Mouse (Mus musculus) forebrain, postnatal 0 days (tissue): ENCODE measurements around the gene Camta2. TPM values are rescaled to one million over a fixed set of nuclear protein-coding genes. Genes with fewer than 3 reads are reported as not detected.

Experiments used
- ATAC-seq: fragments of 200-750 bp; cut with Nextera tagmentation; 2 replicates; pipeline ENCODE4 v1.8.0; 2017; ENCODE audit warnings: mild to moderate bottlenecking, moderate library complexity
- DNase-seq: peaks from one replicate; pipeline ENCODE4 v3.0.0-alpha.2; 2015
- H3K27ac ChIP-seq: fragments of 300-500 bp; sonication (generic); 2 replicates; pipeline ENCODE4 v1.5.1; 2014; ENCODE audit warnings: low read depth, mild to moderate bottlenecking, antibody characterized with exemption, low read length, moderate library complexity, mixed read lengths
- H3K27me3 ChIP-seq: fragments of 300-500 bp; sonication (generic); 2 replicates; pipeline ENCODE4 v1.6.1; 2014; ENCODE audit warnings: mild to moderate bottlenecking, low read length, mixed read lengths; ENCODE audit not compliant: insufficient read depth
- H3K36me3 ChIP-seq: fragments of 300-500 bp; sonication (generic); 2 replicates; pipeline ENCODE4 v1.6.1; 2014; ENCODE audit warnings: mild to moderate bottlenecking, moderate library complexity; ENCODE audit not compliant: insufficient read depth
- H3K4me1 ChIP-seq: fragments of 300-500 bp; sonication (generic); 2 replicates; pipeline ENCODE4 v1.6.1; 2014; ENCODE audit warnings: antibody characterized with exemption; ENCODE audit not compliant: insufficient read depth
- H3K4me2 ChIP-seq: fragments of 300-500 bp; sonication (generic); 2 replicates; pipeline ENCODE4 v1.6.1; 2014; ENCODE audit warnings: low read depth, mild to moderate bottlenecking, moderate library complexity
- H3K4me3 ChIP-seq: fragments of 300-500 bp; sonication (generic); 2 replicates; pipeline ENCODE4 v1.5.1; 2014; ENCODE audit warnings: low read depth, low read length, mixed read lengths
- H3K9ac ChIP-seq: fragments of 300-500 bp; sonication (generic); 2 replicates; pipeline ENCODE4 v1.6.1; 2014; ENCODE audit warnings: mild to moderate bottlenecking
- H3K9me3 ChIP-seq: fragments of 300-500 bp; sonication (generic); 2 replicates; pipeline ENCODE4 v1.6.1; 2016; ENCODE audit warnings: low read length
- CTCF ChIP-seq: sonication (generic); IDR thresholded peaks from 2 replicates; pipeline ENCODE4 v1.5.1; 2016; ENCODE audit warnings: antibody characterized with exemption, control low read depth, low read depth
- WGBS: fragments of 180-500 bp; shearing (Covaris S2); extraction: QIAGEN DNeasy Blood & Tissue Kit; methylation state at CpG from one replicate; pipeline ENCODE4 v1.1.7; 2014; 5-methylcytosine and 5-hydroxymethylcytosine counted together
- polyA plus RNA-seq: library from polyadenylated mRNA; unstranded; fragments of >200 nt; fragmentation: Nextera tagmentation; extraction: Ambion mirVana; gene quantifications from 2 replicates; pipeline ENCODE4 v1.2.1, GENCODE M21; 2015
- total RNA-seq: library from RNA; depleted of rRNA; stranded (reverse); fragments of >200 nt; gene quantifications from 2 replicates; pipeline ENCODE4 v1.2.3, GENCODE M21; 2014

The Camta2 gene
- total and polyA plus RNA-seq, 2 experiments from 2014 or later = 17.3 to 17.7 TPM

DNA sequence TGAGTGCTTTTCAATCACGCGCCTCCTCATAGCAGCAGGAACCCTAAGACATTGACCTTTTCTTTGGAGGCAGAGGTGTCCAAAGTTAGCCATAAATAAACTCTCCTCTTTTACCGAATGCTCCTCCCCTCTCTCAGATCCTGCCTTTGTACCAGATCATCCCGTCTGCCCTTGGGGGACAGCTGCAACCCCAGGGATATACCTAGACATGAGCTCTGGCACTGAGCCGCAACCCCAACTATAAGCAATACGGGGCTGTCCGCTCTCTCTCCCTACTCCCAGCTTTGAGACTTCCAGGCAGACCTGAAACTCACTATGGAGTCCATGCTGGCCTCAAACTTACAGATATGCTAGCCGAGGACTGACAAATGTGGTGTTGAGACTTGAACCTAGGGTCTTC is 21.2 kb downstream of the Camta2 start:
- H3K9me3 ChIP-seq = no peaks in the 10 kb centered on the region
- TF ChIP-seq CTCF = no peak
- ATAC-seq (no peak), DNase-seq (no peak)
- H3K27me3 ChIP-seq = no peaks in the 10 kb centered on the region
- 97% methylated on average over 8 of the region's 8 CpGs for WGBS
- H3K4me3 ChIP-seq = no peak overlapping the region
- H3K36me3 ChIP-seq = peaks cover 39% of the 10 kb centered on the region
- H3K4me1 ChIP-seq = peaks cover 9% of the 10 kb centered on the region; the same call in 1 of the 2 replicates
- no peak overlapping the region for H3K27ac ChIP-seq
- H3K4me2 ChIP-seq = no peak overlapping the region
- H3K9ac ChIP-seq = no peak overlapping the region

DNA sequence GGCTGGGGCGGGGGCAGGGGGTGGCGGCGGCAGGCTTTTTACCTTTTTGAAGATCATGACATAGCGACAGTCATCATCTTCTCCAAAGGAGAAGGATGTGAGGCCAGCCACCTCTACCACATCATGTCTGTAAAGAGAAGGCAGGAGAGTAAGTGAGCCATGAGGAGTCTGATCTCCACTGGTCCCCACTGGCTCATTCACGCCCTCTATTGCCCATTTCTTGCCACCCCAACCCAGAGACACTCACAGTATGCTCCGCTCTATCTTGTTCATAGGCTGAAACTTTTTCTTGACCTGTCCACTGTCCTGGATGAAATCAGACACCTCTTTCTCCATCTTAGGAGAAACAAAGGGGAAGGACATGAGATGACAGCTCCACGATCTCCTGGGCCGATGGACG is 23.2 kb downstream of the Camta2 start:
- Histone ChIP-seq H3K36me3 (peaks cover 33% of the 10 kb centered on the region), H3K27me3 (no peaks in the 10 kb centered on the region), H3K27ac (no peak overlapping the region), H3K4me2 (no peak overlapping the region), H3K4me1 (no peaks in the 10 kb centered on the region), H3K9me3 (no peaks in the 10 kb centered on the region), H3K4me3 (no peak overlapping the region), H3K9ac (no peak overlapping the region)
- TF ChIP-seq CTCF = no peak
- DNase-seq (no peak), ATAC-seq (no peak)
- 93% methylated on average over 9 of the region's 9 CpGs for WGBS

DNA sequence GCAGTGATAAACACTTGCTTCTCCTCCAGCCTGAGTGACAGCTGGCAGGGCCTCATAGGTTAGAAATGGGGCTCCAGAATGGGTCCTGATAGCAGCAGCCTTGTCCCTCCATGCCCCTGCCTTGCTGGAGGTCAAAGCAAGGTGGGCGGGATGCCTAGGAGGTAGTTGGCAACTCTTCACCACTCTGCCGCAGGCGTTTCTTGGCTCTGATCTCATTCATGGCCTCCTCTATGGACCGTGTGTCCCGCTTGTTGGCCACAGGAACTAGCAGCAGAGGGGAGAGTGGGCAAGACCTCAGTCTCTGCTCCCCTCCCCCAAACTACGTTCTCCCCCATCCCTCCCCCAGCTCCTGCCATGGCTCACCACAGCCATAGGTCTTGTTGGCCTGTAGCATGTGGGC is 23.9 kb downstream of the Camta2 start:
- ATAC-seq (no peak), DNase-seq (no peak)
- Histone ChIP-seq H3K27me3 (no peaks in the 10 kb centered on the region), H3K4me1 (no peaks in the 10 kb centered on the region), H3K36me3 (peaks cover 33% of the 10 kb centered on the region), H3K4me2 (no peak overlapping the region), H3K9me3 (no peaks in the 10 kb centered on the region), H3K4me3 (no peak overlapping the region), H3K27ac (no peak overlapping the region), H3K9ac (no peak overlapping the region)
- no peak for TF ChIP-seq CTCF
- 93% methylated on average over 6 of the region's 6 CpGs for WGBS

DNA sequence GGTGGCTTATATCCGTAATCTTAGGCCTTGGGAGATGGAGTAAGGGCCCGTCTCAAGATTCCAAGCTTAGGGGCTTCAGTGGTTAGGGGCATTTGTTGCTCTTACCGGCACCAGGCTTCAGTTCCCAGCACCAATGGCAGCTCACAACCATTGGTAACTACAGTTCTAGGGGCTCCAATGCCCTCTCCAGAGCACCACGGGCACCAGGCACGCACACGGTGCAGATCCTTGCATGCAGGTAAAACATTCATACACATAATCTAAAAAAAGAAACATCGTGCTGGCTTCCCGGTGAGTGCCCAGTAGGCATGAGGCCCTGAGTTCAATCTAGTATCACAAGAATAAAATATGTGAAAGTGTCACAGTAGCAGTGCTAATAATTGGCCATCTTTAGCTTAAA is 24.8 kb downstream of the Camta2 start:
- Histone ChIP-seq H3K4me3 (no peak overlapping the region), H3K4me2 (no peak overlapping the region), H3K4me1 (no peaks in the 10 kb centered on the region), H3K9ac (no peak overlapping the region), H3K27me3 (no peaks in the 10 kb centered on the region), H3K36me3 (peaks cover 33% of the 10 kb centered on the region), H3K9me3 (no peaks in the 10 kb centered on the region), H3K27ac (no peak overlapping the region)
- no peak for ATAC-seq
- no peak for TF ChIP-seq CTCF
- WGBS = 88% methylated on average over 8 of the region's 8 CpGs
- no peak for DNase-seq

DNA sequence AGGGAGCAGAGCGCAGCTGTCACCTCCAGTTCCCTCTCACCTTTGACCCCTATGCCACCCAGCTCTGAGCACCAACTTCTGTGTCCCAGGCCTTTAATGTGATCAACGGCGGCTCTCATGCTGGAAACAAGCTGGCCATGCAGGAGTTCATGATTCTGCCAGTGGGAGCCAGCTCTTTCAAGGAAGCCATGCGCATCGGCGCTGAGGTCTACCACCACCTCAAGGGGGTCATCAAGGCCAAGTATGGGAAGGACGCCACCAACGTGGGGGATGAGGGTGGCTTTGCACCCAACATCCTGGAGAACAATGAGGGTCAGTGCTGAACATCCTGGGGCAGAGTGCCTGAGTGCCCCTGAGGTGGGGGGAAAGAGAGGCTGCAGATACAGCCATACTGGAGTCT is 27.3 kb downstream of the Camta2 start:
- ATAC-seq (no peak), DNase-seq (no peak)
- Histone ChIP-seq H3K9me3 (no peaks in the 10 kb centered on the region), H3K36me3 (peaks cover 33% of the 10 kb centered on the region), H3K9ac (no peak overlapping the region), H3K27ac (no peak overlapping the region), H3K4me3 (no peak overlapping the region), H3K27me3 (no peaks in the 10 kb centered on the region), H3K4me2 (no peak overlapping the region), H3K4me1 (no peaks in the 10 kb centered on the region)
- 89% methylated on average over 8 of the region's 8 CpGs for WGBS
- no peak for TF ChIP-seq CTCF

DNA sequence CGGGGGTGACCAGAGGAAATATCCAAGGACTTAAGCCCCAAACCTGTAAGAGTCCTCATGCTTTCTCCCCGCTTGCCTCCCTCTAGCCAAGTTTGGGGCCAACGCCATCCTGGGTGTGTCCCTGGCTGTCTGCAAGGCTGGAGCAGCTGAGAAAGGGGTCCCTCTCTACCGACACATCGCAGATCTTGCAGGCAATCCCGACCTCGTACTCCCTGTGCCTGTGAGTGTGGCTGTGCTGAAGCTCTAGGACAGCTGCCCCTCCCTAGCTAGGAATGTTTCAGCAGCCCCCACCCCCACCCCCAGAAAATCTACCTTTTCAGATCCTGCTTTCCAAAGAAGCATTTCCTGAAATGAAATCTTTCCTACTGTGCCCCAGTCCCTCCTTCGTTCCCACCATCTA is 29.0 kb downstream of the Camta2 start:
- ATAC-seq = no peak
- H3K4me3 ChIP-seq = no peak overlapping the region
- no peak overlapping the region for H3K9ac ChIP-seq
- H3K27me3 ChIP-seq = no peaks in the 10 kb centered on the region
- peaks cover 19% of the 10 kb centered on the region for H3K36me3 ChIP-seq
- no peak for DNase-seq
- H3K4me2 ChIP-seq = no peak overlapping the region
- no peak overlapping the region for H3K27ac ChIP-seq
- WGBS = 85% methylated on average over 8 of the region's 8 CpGs
- H3K9me3 ChIP-seq = no peaks in the 10 kb centered on the region
- no peaks in the 10 kb centered on the region for H3K4me1 ChIP-seq
- no peak for TF ChIP-seq CTCF

DNA sequence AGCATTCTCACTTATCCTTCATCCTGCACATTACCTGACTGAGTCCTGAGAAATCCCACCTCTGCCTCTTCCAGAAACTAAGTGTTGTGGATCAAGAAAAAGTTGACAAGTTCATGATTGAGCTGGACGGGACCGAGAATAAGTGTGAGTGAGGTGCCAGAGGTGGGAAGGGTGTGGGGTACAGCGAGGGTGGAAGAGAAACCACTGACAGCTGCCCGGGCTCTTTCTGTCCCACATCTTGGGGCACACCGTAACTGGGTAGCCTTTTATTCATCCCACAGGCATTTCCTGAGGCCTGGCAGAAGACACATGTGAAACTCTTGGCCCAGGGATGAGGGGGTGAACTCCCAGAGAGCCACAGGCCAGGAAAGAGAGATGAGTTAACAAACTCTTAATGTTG is 29.4 kb downstream of the Camta2 start:
- H3K4me1 ChIP-seq = no peaks in the 10 kb centered on the region
- peaks cover 15% of the 10 kb centered on the region for H3K36me3 ChIP-seq
- DNase-seq (no peak), ATAC-seq (no peak)
- no peaks in the 10 kb centered on the region for H3K9me3 ChIP-seq
- H3K27me3 ChIP-seq = no peaks in the 10 kb centered on the region
- H3K4me3 ChIP-seq = no peak overlapping the region
- no peak overlapping the region for H3K27ac ChIP-seq
- H3K4me2 ChIP-seq = no peak overlapping the region
- 88% methylated on average over 5 of the region's 5 CpGs for WGBS
- TF ChIP-seq CTCF = no peak
- H3K9ac ChIP-seq = no peak overlapping the region

DNA sequence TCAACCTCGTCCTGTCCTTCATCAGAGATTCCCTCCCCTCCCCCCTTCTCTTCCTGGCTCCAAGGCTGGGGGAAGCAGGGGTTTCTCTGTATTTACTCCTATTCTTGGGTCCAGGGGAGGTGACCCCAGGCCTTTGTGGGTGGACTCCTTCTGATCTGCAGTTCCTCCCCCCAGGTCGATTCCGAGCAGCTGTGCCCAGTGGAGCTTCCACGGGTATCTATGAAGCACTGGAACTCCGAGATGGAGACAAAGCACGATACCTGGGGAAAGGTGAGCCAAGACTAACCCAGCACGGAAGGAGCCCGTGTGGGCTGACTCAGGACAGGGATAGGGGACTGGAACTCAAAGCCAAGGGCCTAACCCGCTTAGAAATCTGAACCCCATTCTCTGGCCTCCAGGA is 29.9 kb downstream of the Camta2 start:
- no peak for ATAC-seq
- H3K27me3 ChIP-seq = no peaks in the 10 kb centered on the region
- 65% methylated on average over 9 of the region's 9 CpGs for WGBS
- TF ChIP-seq CTCF = no peak
- H3K9ac ChIP-seq = no peak overlapping the region
- DNase-seq = no peak
- H3K9me3 ChIP-seq = no peaks in the 10 kb centered on the region
- H3K36me3 ChIP-seq = peaks cover 10% of the 10 kb centered on the region
- no peak overlapping the region for H3K27ac ChIP-seq
- H3K4me1 ChIP-seq = no peaks in the 10 kb centered on the region
- H3K4me3 ChIP-seq = no peak overlapping the region
- no peak overlapping the region for H3K4me2 ChIP-seq
